Mouse (Mus musculus) MEL (cell line): ENCODE data around the gene Rab34. TPM values are rescaled to one million over a fixed set of nuclear protein-coding genes. Genes with fewer than 3 reads are reported as not detected.

Experiments used
- DNase-seq: peaks from one replicate; pipeline ENCODE4 v3.0.0; 2011; ENCODE audit warnings: low read depth, low spot score
- H3K27ac ChIP-seq: 2 replicates; pipeline ENCODE4 v1.5.1; 2012; ENCODE audit warnings: low read depth, mild to moderate bottlenecking, control low read depth, low read length, moderate library complexity; ENCODE audit not compliant: control insufficient read depth
- H3K27me3 ChIP-seq, 2 experiments: fragments of 150-350 bp in 1 of 2; sonication (generic) in 1 of 2; 2 replicates each; pipeline ENCODE4 v1.6.1; 2012; ENCODE audit warnings: low read length in 2 of 2, mild to moderate bottlenecking in 2 of 2, improper control_type of control experiment in 1 of 2, moderate library complexity in 1 of 2; ENCODE audit not compliant: insufficient read depth in 2 of 2, control insufficient read depth in 1 of 2
- H3K36me3 ChIP-seq, 2 experiments: 2 replicates each; pipeline ENCODE4 v1.6.1; 2012 to 2014; ENCODE audit warnings: low read length in 2 of 2, improper control_type of control experiment in 1 of 2, inconsistent platforms in 1 of 2, mild to moderate bottlenecking in 1 of 2; ENCODE audit not compliant: insufficient read depth in 2 of 2, control insufficient read depth in 1 of 2
- H3K4me1 ChIP-seq, 2 experiments: fragments of 150-350 bp in 1 of 2; sonication (generic) in 1 of 2; 2 replicates each; pipeline ENCODE4 v1.6.1; 2012; ENCODE audit warnings: low read length in 2 of 2, improper control_type of control experiment in 1 of 2, mild to moderate bottlenecking in 1 of 2; ENCODE audit not compliant: insufficient read depth in 2 of 2, control insufficient read depth in 1 of 2
- H3K4me3 ChIP-seq, 2 experiments: fragments of 150-350 bp in 1 of 2; sonication (generic) in 1 of 2; 2 replicates each; pipeline ENCODE4 v1.5.1; 2012; ENCODE audit warnings: low read depth in 2 of 2, low read length in 2 of 2, mild to moderate bottlenecking in 2 of 2, moderate library complexity in 2 of 2, control low read depth in 1 of 2, improper control_type of control experiment in 1 of 2; ENCODE audit not compliant: control insufficient read depth in 1 of 2, insufficient read depth in 1 of 2
- H3K79me2 ChIP-seq: 2 replicates; pipeline ENCODE4 v1.6.1; 2012; ENCODE audit warnings: mild to moderate bottlenecking, low read length, moderate library complexity; ENCODE audit not compliant: control insufficient read depth, poor library complexity, insufficient read depth
- H3K9ac ChIP-seq: 2 replicates; pipeline ENCODE4 v1.6.1; 2012; ENCODE audit warnings: low read depth, mild to moderate bottlenecking, control low read depth, low read length, moderate library complexity; ENCODE audit not compliant: control insufficient read depth, poor library complexity, severe bottlenecking
- H3K9me3 ChIP-seq: fragments of 150-350 bp; sonication (generic); replicated peaks from 2 replicates; pipeline ENCODE4 v1.6.1; 2012; ENCODE audit warnings: mild to moderate bottlenecking, low read length, improper control_type of control experiment, moderate library complexity; ENCODE audit not compliant: insufficient read depth
- CTCF ChIP-seq, 3 experiments: IDR thresholded peaks in 2 of 3; conservative IDR thresholded peaks in 1 of 3; 2 replicates each; pipeline ENCODE4 v1.5.1; 2011 to 2012; ENCODE audit warnings: low read length in 3 of 3, low read depth in 2 of 3, mild to moderate bottlenecking in 2 of 3, improper control_type of control experiment in 1 of 3, inconsistent platforms in 1 of 3, mixed read lengths in 1 of 3, moderate library complexity in 1 of 3; ENCODE audit not compliant: control insufficient read depth in 1 of 3, insufficient read depth in 1 of 3, poor library complexity in 1 of 3, severe bottlenecking in 1 of 3
- E2F4 ChIP-seq: IDR thresholded peaks from 2 replicates; pipeline ENCODE4 v1.6.1; 2011; ENCODE audit warnings: low read depth, low read length, improper control_type of control experiment, borderline replicate concordance
- EP300 ChIP-seq, 2 experiments: IDR thresholded peaks; 2 replicates each; pipeline ENCODE4 v1.6.1; 2011; ENCODE audit warnings: improper control_type of control experiment in 2 of 2, low read length in 2 of 2, low read depth in 1 of 2, mild to moderate bottlenecking in 1 of 2
- ETS1 ChIP-seq: IDR thresholded peaks from 2 replicates; pipeline ENCODE4 v1.6.1; 2012; ENCODE audit warnings: low read depth, mild to moderate bottlenecking, inconsistent platforms, low read length, improper control_type of control experiment, moderate library complexity
- MAFK ChIP-seq: IDR thresholded peaks from 2 replicates; pipeline ENCODE4 v1.6.1; 2011; ENCODE audit warnings: low read depth, mild to moderate bottlenecking, low read length, improper control_type of control experiment, borderline replicate concordance
- MAX ChIP-seq: IDR thresholded peaks from 2 replicates; pipeline ENCODE4 v1.6.1; 2011; ENCODE audit warnings: low read length, improper control_type of control experiment
- MAZ ChIP-seq: IDR thresholded peaks from 2 replicates; pipeline ENCODE4 v1.6.1; 2012; ENCODE audit warnings: low read depth, mild to moderate bottlenecking, inconsistent platforms, low read length, improper control_type of control experiment
- MEF2A ChIP-seq: IDR thresholded peaks from 2 replicates; pipeline ENCODE4 v1.6.1; 2014; ENCODE audit warnings: low read depth, mild to moderate bottlenecking, inconsistent platforms, low read length, improper control_type of control experiment; ENCODE audit not compliant: poor library complexity, insufficient replicate concordance, severe bottlenecking; ENCODE audit errors: extremely low read depth
- NELFE ChIP-seq: IDR thresholded peaks from 2 replicates; pipeline ENCODE4 v1.6.1; 2011; ENCODE audit warnings: low read depth, low read length, improper control_type of control experiment
- NRF1 ChIP-seq: IDR thresholded peaks from 2 replicates; pipeline ENCODE4 v1.6.1; 2014; ENCODE audit warnings: low read depth, mild to moderate bottlenecking, inconsistent platforms, low read length, improper control_type of control experiment, moderate library complexity; ENCODE audit not compliant: poor library complexity, insufficient read depth, severe bottlenecking
- POLR2AphosphoS2 ChIP-seq: IDR thresholded peaks from 2 replicates; pipeline ENCODE4 v1.6.1; 2011; ENCODE audit warnings: low read length, improper control_type of control experiment
- RCOR1 ChIP-seq: IDR thresholded peaks from 2 replicates; pipeline ENCODE4 v1.6.1; 2012; ENCODE audit warnings: low read depth, mild to moderate bottlenecking, inconsistent platforms, low read length, improper control_type of control experiment
- SMC3 ChIP-seq: IDR thresholded peaks from 2 replicates; pipeline ENCODE4 v1.6.1; 2011; ENCODE audit warnings: low read depth, low read length, improper control_type of control experiment
- TBP ChIP-seq: IDR thresholded peaks from 2 replicates; pipeline ENCODE4 v1.8.0; 2011; ENCODE audit warnings: low read depth, low read length, improper control_type of control experiment
- UBTF ChIP-seq: IDR thresholded peaks from 2 replicates; pipeline ENCODE4 v1.6.1; 2012; ENCODE audit warnings: low read depth, mild to moderate bottlenecking, inconsistent platforms, low read length, improper control_type of control experiment, moderate library complexity, borderline replicate concordance; ENCODE audit not compliant: insufficient read depth
- USF1 ChIP-seq: IDR thresholded peaks from 2 replicates; pipeline ENCODE4 v1.6.1; 2014; ENCODE audit warnings: low read depth, mild to moderate bottlenecking, inconsistent platforms, low read length, improper control_type of control experiment, moderate library complexity
- USF2 ChIP-seq, 2 experiments: IDR thresholded peaks; 2 replicates each; pipeline ENCODE4 v1.6.1; 2011 to 2012; ENCODE audit warnings: improper control_type of control experiment in 2 of 2, low read length in 2 of 2, borderline replicate concordance in 1 of 2, inconsistent platforms in 1 of 2, low read depth in 1 of 2, mild to moderate bottlenecking in 1 of 2; ENCODE audit not compliant: insufficient read depth in 1 of 2
- ZC3H11A ChIP-seq: IDR thresholded peaks from 2 replicates; pipeline ENCODE4 v1.6.1; 2012; ENCODE audit warnings: low read depth, mild to moderate bottlenecking, inconsistent platforms, low read length, improper control_type of control experiment
- ZKSCAN1 ChIP-seq: IDR thresholded peaks from 2 replicates; pipeline ENCODE4 v1.6.1; 2012; ENCODE audit warnings: low read depth, mild to moderate bottlenecking, inconsistent platforms, low read length, improper control_type of control experiment, moderate library complexity
- ZNF384 ChIP-seq: IDR thresholded peaks from 2 replicates; pipeline ENCODE4 v1.6.1; 2012; ENCODE audit warnings: low read depth, mild to moderate bottlenecking, inconsistent platforms, low read length, improper control_type of control experiment
- polyA plus RNA-seq, 2 experiments: library from polyadenylated mRNA; stranded (reverse) in 1 of 2; unstranded in 1 of 2; fragments of >175 nt in 1 of 2; fragments of >200 nt in 1 of 2; gene quantifications; 2 replicates each; pipeline versions ENCODE4 v1.2.1 to v1.2.4; 2012; ENCODE audit warnings: low replicate concordance in 2 of 2, low read depth in 1 of 2; ENCODE audit not compliant: insufficient read length in 2 of 2, insufficient read depth in 1 of 2, missing spikeins in 1 of 2
- total RNA-seq: library from RNA; depleted of rRNA; stranded (reverse); fragments of 300-350 nt; gene quantifications from 2 replicates; pipeline ENCODE4 v1.2.3, GENCODE M21; 2012

The Rab34 gene
- total and polyA plus RNA-seq, 3 experiments = 20.8 to 42.9 TPM; not detected in 1

DNA sequence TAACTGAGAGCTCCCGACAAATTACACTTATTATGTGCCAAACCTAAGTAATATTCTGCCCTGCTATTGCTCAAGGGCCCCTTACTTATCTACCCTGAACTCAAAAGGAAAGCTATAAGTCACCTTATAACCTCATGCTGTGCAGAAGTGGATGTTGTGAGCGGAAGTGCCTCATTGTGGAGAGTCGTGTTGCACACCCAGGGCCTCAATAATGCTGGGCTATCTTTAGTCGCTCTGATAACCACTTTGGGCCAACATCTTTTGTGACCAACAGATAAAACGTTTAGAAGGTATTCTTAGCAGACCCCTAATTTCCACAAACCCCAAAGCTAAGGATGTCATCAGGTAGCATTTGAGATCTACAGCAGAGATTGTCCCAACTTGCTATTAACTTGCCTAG, 47.6 kb upstream of the Rab34 start (continued):
- TF ChIP-seq ZNF384 = 0 out of 2 replicates have a peak, but pooled peaks have one; percentile 16
- no peak for TF ChIP-seq TBP
- no peak for TF ChIP-seq E2F4
- peak; percentile 40; the same call in 1 of the 2 replicates for TF ChIP-seq RCOR1
- no peak for TF ChIP-seq MAZ
- TF ChIP-seq EP300 (IDR thresholded peaks at IDR 0.05; ENCODE audit: low read depth in 1 of 2, low read length in 2 of 2) = peak; percentile 69 to 78

DNA sequence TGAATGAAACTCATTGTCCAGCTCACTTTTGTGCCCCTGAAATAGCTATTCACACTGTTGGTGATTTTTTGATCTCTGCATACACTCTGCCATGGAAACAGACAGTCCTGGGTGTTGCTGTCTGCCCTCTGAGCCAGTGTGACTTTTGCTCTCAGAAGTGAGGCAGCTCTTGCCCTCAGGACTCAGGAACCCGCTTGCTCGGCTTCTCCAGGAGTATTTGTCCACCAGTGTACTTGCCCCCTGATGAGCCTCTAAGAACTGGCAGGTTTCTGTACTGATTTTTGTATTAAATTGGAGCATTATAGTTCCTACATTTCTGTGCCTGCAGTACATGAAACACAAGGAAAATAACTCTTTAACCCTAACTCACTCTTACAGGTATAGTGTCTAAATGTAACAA, 44.7 kb upstream of the Rab34 start:
- Histone ChIP-seq H3K79me2 (no peaks in the 10 kb centered on the region; the same call in 1 of the 2 replicates), H3K27ac (no peak overlapping the region), H3K36me3 (peaks cover 1 to 17% of the 10 kb centered on the region in 2 experiments), H3K27me3 (no peaks in the 10 kb centered on the region), H3K4me1 (peaks cover 13 to 14% of the 10 kb centered on the region in 2 experiments), H3K4me3 (no peak overlapping the region), H3K9ac (no peak overlapping the region), H3K9me3 (no peaks in the 10 kb centered on the region)
- DNase-seq = no peak
- TF ChIP-seq TBP = no peak
- no peak for TF ChIP-seq USF1
- TF ChIP-seq MEF2A = no peak

DNA sequence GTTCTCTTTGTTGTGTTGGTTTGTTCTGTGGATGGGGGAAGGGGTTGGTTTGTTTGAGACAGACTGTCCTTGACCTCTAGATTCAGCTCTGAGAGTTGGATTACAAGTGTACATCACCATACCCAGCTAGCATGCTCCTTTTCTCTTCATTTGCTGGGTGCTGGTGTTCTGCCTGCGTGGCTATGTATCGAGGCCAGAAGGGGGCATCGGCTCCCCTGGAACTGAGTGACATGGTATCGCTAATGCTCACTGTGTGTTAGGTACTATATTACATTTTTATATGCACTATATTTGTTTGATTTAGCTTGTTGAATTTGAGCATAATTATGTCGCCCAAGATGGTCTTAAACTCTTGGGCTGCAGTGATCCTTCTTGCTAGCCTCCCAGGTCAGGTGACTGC, 42.1 kb upstream of the Rab34 start:
- peaks cover under 1 to 5% of the 10 kb centered on the region in 2 experiments for H3K4me1 ChIP-seq
- no peak overlapping the region for H3K9ac ChIP-seq
- DNase-seq = no peak
- H3K79me2 ChIP-seq = no peaks in the 10 kb centered on the region; the same call in 1 of the 2 replicates
- TF ChIP-seq MAFK (no peak), EP300 (IDR thresholded peaks at IDR 0.05; ENCODE audit: low read depth in 1 of 2, low read length in 2 of 2) (no peak), NELFE (no peak), ETS1 (no peak), E2F4 (no peak), POLR2AphosphoS2 (no peak), CTCF (IDR thresholded peaks at IDR 0.05 in 2 of 3, conservative IDR thresholded peaks at IDR 0.05 in 1 of 3; ENCODE audit: control insufficient read depth in 1 of 3, insufficient read depth in 1 of 3, low read depth in 2 of 3, low read length in 3 of 3, poor library complexity in 1 of 3, severe bottlenecking in 1 of 3) (peak in 2 of 3 experiments; percentile 32 to 41; a peak in 5 of 6 replicates), UBTF (no peak), MAX (no peak), TBP (no peak), SMC3 (peak; percentile 19; the same call in 1 of the 2 replicates), NRF1 (no peak), USF2 (IDR thresholded peaks at IDR 0.05; ENCODE audit: borderline replicate concordance in 1 of 2, insufficient read depth in 1 of 2, low read depth in 1 of 2, low read length in 2 of 2) (no peak), ZKSCAN1 (no peak), ZC3H11A (no peak)
- TF ChIP-seq, all 39 proteins: peak for 2
- H3K27ac ChIP-seq = no peak overlapping the region
- peaks cover 1 to 2% of the 10 kb centered on the region in 2 experiments for H3K36me3 ChIP-seq
- no peaks in the 10 kb centered on the region for H3K27me3 ChIP-seq
- H3K9me3 ChIP-seq = no peaks in the 10 kb centered on the region
- no peak overlapping the region for H3K4me3 ChIP-seq
